In the genomic region with DNA sequence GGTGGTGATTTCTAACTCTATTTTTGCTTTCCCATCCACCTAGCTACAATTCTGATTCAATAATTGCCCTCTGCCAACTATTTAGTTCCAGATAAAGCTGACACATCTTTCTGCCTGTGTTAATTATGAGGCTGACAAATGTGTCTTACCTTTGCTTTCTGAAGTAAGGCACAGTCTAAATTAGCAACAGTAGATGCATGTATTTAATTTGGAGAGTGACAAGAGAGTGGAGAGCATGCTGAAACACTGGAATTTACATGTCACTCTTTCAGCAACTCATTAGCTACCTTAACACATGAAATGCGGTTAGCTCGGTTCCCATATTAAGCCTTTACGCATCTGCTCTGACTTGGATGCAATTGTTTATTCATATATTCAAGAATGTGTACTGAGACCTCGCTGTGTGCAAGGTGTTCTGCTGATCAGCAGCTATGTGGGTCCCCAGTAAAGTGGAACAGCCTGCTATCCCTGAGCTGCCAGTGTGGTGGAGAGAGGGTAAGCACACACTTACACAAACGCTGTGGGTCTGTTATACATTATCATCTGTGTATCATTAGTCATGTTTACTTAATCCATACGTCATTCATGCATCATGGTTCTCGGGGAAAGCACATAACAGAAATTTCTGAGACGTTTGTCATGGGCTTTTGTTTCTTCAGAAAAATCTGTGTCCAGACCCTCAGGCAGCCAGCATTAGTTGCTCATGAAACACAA, we compare ENCODE assay signal across 43 mouse cellular contexts. TPM values are rescaled to one million over a fixed set of nuclear protein-coding genes. Genes with fewer than 3 reads are reported as not detected.
DNase-seq lines count a peak whose midpoint lies in the region; ATAC-seq and TF ChIP-seq lines count a peak whose summit lies in the region.
"Had no signal": no experiment of that assay in that cellular context is flagged by ENCODE, and none has a peak within 500 bp of the region (broad histone marks: within the 10 kb centered on the region; RNA-seq: fewer than 3 reads in every experiment).

No protein-coding gene starts in this region.

- H3K27ac ChIP-seq in embryonic facial prominence, embryonic 11.5 days (replicated peaks; ENCODE audit: low read depth, low read length): no peak overlapping the region
- no peak overlapping the region for H3K27ac ChIP-seq in embryonic facial prominence, embryonic 10.5 days (replicated peaks)
- H3K27ac ChIP-seq in hindbrain, postnatal 0 days: no peak overlapping the region
- H3K27ac ChIP-seq in hindbrain, embryonic 12.5 days: no peak overlapping the region
- peak overlapping the region; percentile 33; the same call in 1 of the 2 replicates for H3K27ac ChIP-seq in embryonic facial prominence, embryonic 14.5 days (replicated peaks; ENCODE audit: low read depth, low read length)
- H3K27ac ChIP-seq: hindbrain, embryonic 13.5 days; limb, embryonic 10.5 days; limb, embryonic 15.5 days; liver, embryonic 13.5 days; midbrain, embryonic 12.5 days; neural tube, embryonic 15.5 days had no signal

- H3K79me2 ChIP-seq in myocyte (ENCODE audit: control insufficient read depth, insufficient read depth): no peaks in the 10 kb centered on the region

- H3K4me3 ChIP-seq in embryonic facial prominence, embryonic 11.5 days (ENCODE audit: low read depth, low read length): no peak overlapping the region
- H3K4me3 ChIP-seq in embryonic facial prominence, embryonic 10.5 days: no peak overlapping the region
- H3K4me3 ChIP-seq in hindbrain, postnatal 0 days (ENCODE audit: low read length): no peak overlapping the region
- H3K4me3 ChIP-seq in hindbrain, embryonic 12.5 days: no peak overlapping the region
- no peak overlapping the region for H3K4me3 ChIP-seq in embryonic facial prominence, embryonic 14.5 days (ENCODE audit: low read depth, low read length)
- no peak overlapping the region for H3K4me3 ChIP-seq in myocyte
- H3K4me3 ChIP-seq: hindbrain, embryonic 13.5 days; limb, embryonic 10.5 days; limb, embryonic 15.5 days; liver, embryonic 13.5 days; megakaryocyte, embryonic 14.5 days; midbrain, embryonic 12.5 days; neural tube, embryonic 15.5 days had no signal

- no peak overlapping the region for H3ac ChIP-seq in myocyte (ENCODE audit: control insufficient read depth, insufficient read length)

- WGBS in embryonic facial prominence, embryonic 11.5 days: 49% methylated on average over 8 of the region's 8 CpGs
- 62% methylated on average over 8 of the region's 8 CpGs for WGBS in embryonic facial prominence, embryonic 10.5 days
- 61% methylated on average over 8 of the region's 8 CpGs for WGBS in hindbrain, postnatal 0 days
- 65% methylated on average over 8 of the region's 8 CpGs for WGBS in hindbrain, embryonic 12.5 days
- 40% methylated on average over 8 of the region's 8 CpGs for WGBS in embryonic facial prominence, embryonic 14.5 days

- no peaks in the 10 kb centered on the region for H3K27me3 ChIP-seq in embryonic facial prominence, embryonic 11.5 days (ENCODE audit: control insufficient read depth, insufficient read depth, low read length)
- no peaks in the 10 kb centered on the region for H3K27me3 ChIP-seq in embryonic facial prominence, embryonic 10.5 days (replicated peaks; ENCODE audit: low read depth, poor library complexity, severe bottlenecking)
- H3K27me3 ChIP-seq in hindbrain, postnatal 0 days (ENCODE audit: insufficient read depth, low read length): no peaks in the 10 kb centered on the region
- H3K27me3 ChIP-seq in hindbrain, embryonic 12.5 days: no peaks in the 10 kb centered on the region
- no peaks in the 10 kb centered on the region for H3K27me3 ChIP-seq in embryonic facial prominence, embryonic 14.5 days (replicated peaks; ENCODE audit: control insufficient read depth, insufficient read depth, low read length)
- H3K27me3 ChIP-seq in myocyte (ENCODE audit: control insufficient read depth, insufficient read depth, insufficient read length): no peaks in the 10 kb centered on the region
- H3K27me3 ChIP-seq: hindbrain, embryonic 13.5 days; limb, embryonic 15.5 days; liver, embryonic 13.5 days; megakaryocyte, embryonic 14.5 days; midbrain, embryonic 12.5 days; neural tube, embryonic 15.5 days had no signal

- H3K9ac ChIP-seq in embryonic facial prominence, embryonic 11.5 days (replicated peaks; ENCODE audit: low read length): no peak overlapping the region
- H3K9ac ChIP-seq in hindbrain, postnatal 0 days (replicated peaks; ENCODE audit: low read length): no peak overlapping the region
- no peak overlapping the region for H3K9ac ChIP-seq in hindbrain, embryonic 12.5 days
- H3K9ac ChIP-seq in embryonic facial prominence, embryonic 14.5 days (ENCODE audit: low read depth, low read length): no peak overlapping the region
- H3K9ac ChIP-seq: hindbrain, embryonic 13.5 days; limb, embryonic 15.5 days; liver, embryonic 13.5 days; midbrain, embryonic 12.5 days; neural tube, embryonic 15.5 days had no signal

- no peak for TF ChIP-seq POLR2A in myocyte (IDR thresholded peaks at IDR 0.05; ENCODE audit: insufficient read length, low read depth)

- no peak overlapping the region for H3K4me2 ChIP-seq in embryonic facial prominence, embryonic 11.5 days (ENCODE audit: low read depth, low read length)
- no peak overlapping the region for H3K4me2 ChIP-seq in hindbrain, postnatal 0 days (ENCODE audit: low read depth, low read length)
- no peak overlapping the region for H3K4me2 ChIP-seq in hindbrain, embryonic 12.5 days (replicated peaks)
- peak overlapping the region; percentile 20; the same call in 1 of the 2 replicates for H3K4me2 ChIP-seq in embryonic facial prominence, embryonic 14.5 days (ENCODE audit: low read depth, low read length)
- H3K4me2 ChIP-seq in myocyte (ENCODE audit: low read depth): peak overlapping the region; percentile 35
- H3K4me2 ChIP-seq: heart, embryonic 11.5 days; hindbrain, embryonic 13.5 days; limb, embryonic 15.5 days; liver, embryonic 13.5 days; midbrain, embryonic 12.5 days; neural tube, embryonic 15.5 days had no signal

- no peaks in the 10 kb centered on the region for H3K4me1 ChIP-seq in embryonic facial prominence, embryonic 11.5 days (ENCODE audit: control insufficient read depth, insufficient read depth, low read length)
- 0 out of 2 replicates have a peak, but pooled peaks cover 3% of the 10 kb centered on the region for H3K4me1 ChIP-seq in embryonic facial prominence, embryonic 10.5 days
- H3K4me1 ChIP-seq in hindbrain, postnatal 0 days (ENCODE audit: insufficient read depth, low read length): no peaks in the 10 kb centered on the region
- no peaks in the 10 kb centered on the region for H3K4me1 ChIP-seq in hindbrain, embryonic 12.5 days
- no peaks in the 10 kb centered on the region for H3K4me1 ChIP-seq in embryonic facial prominence, embryonic 14.5 days (ENCODE audit: control insufficient read depth, insufficient read depth, low read length)
- H3K4me1 ChIP-seq: hindbrain, embryonic 13.5 days; limb, embryonic 15.5 days; liver, embryonic 13.5 days; megakaryocyte, embryonic 14.5 days; midbrain, embryonic 12.5 days; neural tube, embryonic 15.5 days had no signal

- TF ChIP-seq CTCF in hindbrain, postnatal 0 days (IDR thresholded peaks at IDR 0.05; ENCODE audit: low read depth): no peak

- DNase-seq in embryonic facial prominence, embryonic 11.5 days (ENCODE audit: low spot score): peak; percentile 57
- DNase-seq in embryonic facial prominence, embryonic 10.5 days (ENCODE audit: low spot score): no peak
- no peak for DNase-seq in hindbrain, postnatal 0 days (ENCODE audit: low spot score)
- peak; percentile 55 for DNase-seq in embryonic facial prominence, embryonic 14.5 days (ENCODE audit: low spot score)
- DNase-seq in urinary bladder, postnatal 36 days (ENCODE audit: low spot score in 2 of 2): no peak
- DNase-seq in testis, postnatal 14 days (ENCODE audit: low spot score): no peak
- DNase-seq: adrenal gland, postnatal 25 days; cerebellum, adult 2 months; cerebellum, postnatal 14 days; gastrocnemius, postnatal 36 days; heart, adult 18-20 months; heart, postnatal 36 days; kidney, adult 2 months; kidney, postnatal 4 days; liver, embryonic 13.5 days; lung, adult 18-20 months; lung, postnatal 4 days; right cerebral cortex, postnatal 25 days; thymus, postnatal 4 days had no signal

- ATAC-seq in embryonic facial prominence, embryonic 11.5 days (replicated peaks; ENCODE audit: insufficient number of reproducible peaks, low FRiP score, low TSS enrichment, low read depth): no peak
- peak; percentile 21; the same call in 1 of the 2 replicates for ATAC-seq in hindbrain, postnatal 0 days
- no peak for ATAC-seq in hindbrain, embryonic 12.5 days (ENCODE audit: low FRiP score)
- ATAC-seq in embryonic facial prominence, embryonic 14.5 days (ENCODE audit: low read depth): no peak
- ATAC-seq: lung, postnatal 0 days had no signal

- H3K9me3 ChIP-seq in embryonic facial prominence, embryonic 11.5 days (replicated peaks; ENCODE audit: control insufficient read depth, low read length): no peaks in the 10 kb centered on the region
- H3K9me3 ChIP-seq in embryonic facial prominence, embryonic 10.5 days: no peaks in the 10 kb centered on the region
- no peaks in the 10 kb centered on the region for H3K9me3 ChIP-seq in hindbrain, postnatal 0 days (ENCODE audit: low read length)
- no peaks in the 10 kb centered on the region for H3K9me3 ChIP-seq in hindbrain, embryonic 12.5 days (replicated peaks)
- H3K9me3 ChIP-seq in embryonic facial prominence, embryonic 14.5 days (ENCODE audit: control insufficient read depth, low read length): no peaks in the 10 kb centered on the region
- H3K9me3 ChIP-seq: hindbrain, embryonic 13.5 days; limb, embryonic 10.5 days; limb, embryonic 15.5 days; liver, embryonic 13.5 days; megakaryocyte, embryonic 14.5 days; midbrain, embryonic 12.5 days; neural tube, embryonic 15.5 days had no signal

- no peaks in the 10 kb centered on the region for H3K36me3 ChIP-seq in embryonic facial prominence, embryonic 11.5 days (replicated peaks; ENCODE audit: control insufficient read depth, insufficient read depth, low read depth, low read length)
- H3K36me3 ChIP-seq in embryonic facial prominence, embryonic 10.5 days (replicated peaks): no peaks in the 10 kb centered on the region
- H3K36me3 ChIP-seq in hindbrain, postnatal 0 days (ENCODE audit: insufficient read depth, low read length): no peaks in the 10 kb centered on the region
- H3K36me3 ChIP-seq in hindbrain, embryonic 12.5 days: no peaks in the 10 kb centered on the region
- H3K36me3 ChIP-seq in embryonic facial prominence, embryonic 14.5 days (ENCODE audit: control insufficient read depth, insufficient read depth, low read length): no peaks in the 10 kb centered on the region
- no peaks in the 10 kb centered on the region for H3K36me3 ChIP-seq in myocyte (ENCODE audit: control insufficient read depth, insufficient read depth)
- H3K36me3 ChIP-seq: hindbrain, embryonic 13.5 days; limb, embryonic 10.5 days; limb, embryonic 15.5 days; liver, embryonic 13.5 days; midbrain, embryonic 12.5 days; neural tube, embryonic 15.5 days had no signal

RNA-seq across cellular contexts. Expression of gene Mroh9, which starts 28.1 kb away (rescaled TPM):
- not detected in 2 replicates for polyA plus RNA-seq in embryonic facial prominence, embryonic 11.5 days (2014; fragmentation: Nextera tagmentation; extraction: Ambion mirVana)
- not detected in 2 replicates for polyA plus RNA-seq in embryonic facial prominence, embryonic 10.5 days (2016; fragmentation: Nextera tagmentation; extraction: Ambion mirVana)
- not detected in 2 replicates for total RNA-seq in hindbrain, postnatal 0 days (2014; rRNA removed)
- polyA plus RNA-seq in hindbrain, postnatal 0 days (2015; fragmentation: Nextera tagmentation; extraction: Ambion mirVana): not detected in 2 replicates
- not detected in 2 replicates for polyA plus RNA-seq in hindbrain, embryonic 12.5 days (2016; fragmentation: Nextera tagmentation; extraction: Ambion mirVana)
- polyA plus RNA-seq in embryonic facial prominence, embryonic 14.5 days (2014; fragmentation: Nextera tagmentation; extraction: Ambion mirVana): 0.06 and 0.09 TPM in 2 replicates
- polyA plus RNA-seq in myocyte (2012; fragmentation: generic; extraction: Trizol): not detected
- total RNA-seq: adrenal gland, adult 18-20 months; adrenal gland, postnatal 25 days; gastrocnemius, adult 18-20 months; gastrocnemius, postnatal 36 days; heart, adult 18-20 months; heart, postnatal 36 days; layer of hippocampus, adult 8-10 months; layer of hippocampus, postnatal 25 days; left cerebral cortex, postnatal 10 days; MEL; monocyte, adult 5-6 weeks had no signal
- polyA plus RNA-seq: cerebellum, adult 2 months; cortical plate, adult 2 months; frontal cortex, adult 2 months; heart, embryonic 11.5 days; heart, embryonic 16.5 days; hindbrain, embryonic 13.5 days; intestine, embryonic 14.5 days; kidney, adult 2 months; kidney, embryonic 16.5 days; limb, embryonic 10.5 days; limb, embryonic 15.5 days; liver, embryonic 13.5 days; lung, postnatal 0 days; midbrain, embryonic 12.5 days; neural tube, embryonic 15.5 days; spleen, adult 2 months; thymus, postnatal 0 days had no signal

Comparison
In these comparisons a context has a peak if more than half of its experiments do, and no peak if none do; other contexts are left out.
1. DNase-seq: peak in embryonic facial prominence, embryonic 11.5 days (single experiment) and embryonic facial prominence, embryonic 14.5 days (single experiment); none in embryonic facial prominence, embryonic 10.5 days (single experiment), hindbrain, postnatal 0 days (single experiment), urinary bladder, postnatal 36 days (0 of 2) and testis, postnatal 14 days (single experiment).
2. H3K4me2 ChIP-seq: peak in embryonic facial prominence, embryonic 14.5 days (single experiment) and myocyte (single experiment); none in embryonic facial prominence, embryonic 11.5 days (single experiment), hindbrain, postnatal 0 days (single experiment) and hindbrain, embryonic 12.5 days (single experiment).